Mouse (Mus musculus) ES-Bruce4 (cell line): Measurements from ENCODE around the gene Tiam1. TPM values are rescaled to one million over a fixed set of nuclear protein-coding genes. Genes with fewer than 3 reads are reported as not detected.

ENCODE experiments used
- H3K27ac ChIP-seq: 2 replicates; pipeline ENCODE4 v1.5.1; 2012; ENCODE audit warnings: low read length, inconsistent platforms; ENCODE audit not compliant: insufficient read depth
- H3K27me3 ChIP-seq: 2 replicates; pipeline ENCODE4 v1.6.1; 2012; ENCODE audit warnings: mild to moderate bottlenecking, low read length, inconsistent platforms; ENCODE audit not compliant: control insufficient read depth, poor library complexity, insufficient read depth, severe bottlenecking
- H3K36me3 ChIP-seq: 2 replicates; pipeline ENCODE4 v1.6.1; 2012; ENCODE audit warnings: inconsistent platforms, mild to moderate bottlenecking, low read length, moderate library complexity; ENCODE audit not compliant: control insufficient read depth, poor library complexity, insufficient read depth, severe bottlenecking
- H3K4me1 ChIP-seq: one replicate; pipeline ENCODE4 v1.8.1; 2011; ENCODE audit warnings: low read length; ENCODE audit not compliant: control insufficient read depth, insufficient read depth
- H3K4me3 ChIP-seq: 2 replicates; pipeline ENCODE4 v1.5.1; 2011; ENCODE audit warnings: low read depth, mild to moderate bottlenecking, low read length
- H3K9ac ChIP-seq: 2 replicates; pipeline ENCODE4 v1.6.1; 2012; ENCODE audit warnings: low read depth, mild to moderate bottlenecking, inconsistent platforms; ENCODE audit not compliant: poor library complexity, severe bottlenecking
- H3K9me3 ChIP-seq: replicated peaks from 2 replicates; pipeline ENCODE4 v1.6.1; 2012; ENCODE audit warnings: mild to moderate bottlenecking, low read length, inconsistent platforms; ENCODE audit not compliant: control insufficient read depth, poor library complexity, insufficient read depth, severe bottlenecking
- CTCF ChIP-seq: IDR thresholded peaks from one replicate; pipeline ENCODE4 v1.8.1; 2011; ENCODE audit warnings: low read depth, low read length
- EP300 ChIP-seq: IDR thresholded peaks from 2 replicates; pipeline ENCODE4 v1.6.1; 2011; ENCODE audit warnings: low read depth, low read length; ENCODE audit not compliant: insufficient read depth
- POLR2A ChIP-seq: IDR thresholded peaks from one replicate; pipeline ENCODE4 v1.8.1; 2011; ENCODE audit warnings: low read length; ENCODE audit not compliant: insufficient read depth
- polyA plus RNA-seq: library from polyadenylated mRNA; stranded (reverse); fragments of >200 nt; gene quantifications from 2 replicates; pipeline ENCODE4 v1.2.4, GENCODE M21; 2011; ENCODE audit warnings: low read depth; ENCODE audit not compliant: missing spikeins, insufficient read depth, insufficient read length

The Tiam1 gene
- polyA plus RNA-seq, 1 experiment = 24.4 TPM

- Histone ChIP-seq H3K9me3 (no peaks in the 10 kb centered on the region), H3K9ac (no peak overlapping the region), H3K36me3 (no peaks in the 10 kb centered on the region), H3K4me1 (no peaks in the 10 kb centered on the region), H3K27ac (no peak overlapping the region), H3K27me3 (no peaks in the 10 kb centered on the region), H3K4me3 (no peak overlapping the region)
- TF ChIP-seq EP300 = no peak
- TF ChIP-seq POLR2A = no peak
- TF ChIP-seq CTCF = no peak
Measured at GRCm38 (mm10) chr16:90042874-90043273, 100.7 kb downstream of the Tiam1 start.

GRCm38 (mm10) chr16:90042386-90042785 is 101.2 kb downstream of the Tiam1 start:
- Histone ChIP-seq H3K4me3 (no peak overlapping the region), H3K36me3 (no peaks in the 10 kb centered on the region), H3K27ac (no peak overlapping the region), H3K9ac (no peak overlapping the region), H3K27me3 (no peaks in the 10 kb centered on the region), H3K4me1 (no peaks in the 10 kb centered on the region), H3K9me3 (no peaks in the 10 kb centered on the region)
- TF ChIP-seq POLR2A (no peak), CTCF (no peak)

- Histone ChIP-seq H3K27ac (no peak overlapping the region), H3K36me3 (no peaks in the 10 kb centered on the region), H3K9me3 (no peaks in the 10 kb centered on the region), H3K4me3 (no peak overlapping the region), H3K4me1 (no peaks in the 10 kb centered on the region), H3K9ac (no peak overlapping the region), H3K27me3 (no peaks in the 10 kb centered on the region)
- TF ChIP-seq EP300 (no peak), CTCF (no peak), POLR2A (no peak)
Measured at GRCm38 (mm10) chr16:90040771-90041364, 102.7 kb downstream of the Tiam1 start.

- Histone ChIP-seq H3K9me3 (no peaks in the 10 kb centered on the region), H3K36me3 (no peaks in the 10 kb centered on the region), H3K27ac (no peak overlapping the region), H3K4me1 (no peaks in the 10 kb centered on the region), H3K27me3 (no peaks in the 10 kb centered on the region), H3K9ac (no peak overlapping the region), H3K4me3 (no peak overlapping the region)
- TF ChIP-seq POLR2A (no peak), EP300 (no peak), CTCF (no peak)
Measured at GRCm38 (mm10) chr16:90035595-90036110, 107.9 kb downstream of the Tiam1 start.

GRCm38 (mm10) chr16:90030355-90030754 is 113.2 kb downstream of the Tiam1 start:
- Histone ChIP-seq H3K4me3 (no peak overlapping the region), H3K27ac (no peak overlapping the region)
- no peak for TF ChIP-seq POLR2A
- TF ChIP-seq EP300 = no peak
- peak; percentile 19 for TF ChIP-seq CTCF

GRCm38 (mm10) chr16:90027886-90028285 is 115.7 kb downstream of the Tiam1 start:
- H3K4me3 ChIP-seq = no peak overlapping the region
- H3K27me3 ChIP-seq = no peaks in the 10 kb centered on the region
- no peak for TF ChIP-seq POLR2A
- no peaks in the 10 kb centered on the region for H3K4me1 ChIP-seq
- no peaks in the 10 kb centered on the region for H3K9me3 ChIP-seq
- no peaks in the 10 kb centered on the region for H3K36me3 ChIP-seq
- H3K9ac ChIP-seq = no peak overlapping the region
- no peak overlapping the region for H3K27ac ChIP-seq

More at GRCm38 (mm10) chr16:90030355-90030754, 113.2 kb downstream of the Tiam1 start:
- H3K9ac ChIP-seq = no peak overlapping the region
- no peaks in the 10 kb centered on the region for H3K27me3 ChIP-seq
- H3K36me3 ChIP-seq = no peaks in the 10 kb centered on the region
- no peaks in the 10 kb centered on the region for H3K9me3 ChIP-seq
- no peaks in the 10 kb centered on the region for H3K4me1 ChIP-seq
